Mouse (Mus musculus): Measurements from ENCODE around the gene Taz.

DNA sequence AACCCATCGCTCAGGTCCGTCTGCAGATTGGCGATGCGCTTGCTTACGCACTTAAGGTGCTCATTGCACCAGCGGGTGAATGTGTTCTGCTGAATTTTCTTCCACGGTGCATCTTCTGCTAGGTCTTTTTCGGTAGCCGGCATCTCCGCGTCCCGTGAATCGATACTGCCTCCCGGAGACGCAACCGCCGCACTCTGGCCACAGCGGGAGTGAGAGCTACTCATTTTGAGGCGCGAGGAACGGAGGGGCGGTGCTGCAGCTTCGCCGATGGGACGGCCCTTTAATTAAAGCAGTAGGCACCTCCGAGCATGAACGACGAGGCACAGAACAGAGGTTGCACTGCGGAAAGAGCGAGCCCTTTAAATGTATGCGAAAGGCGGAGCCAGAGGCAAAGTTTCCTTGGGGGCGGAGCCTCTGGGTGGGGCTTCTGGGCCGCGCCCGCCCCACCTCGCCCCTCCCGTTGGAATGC lies 35.5 kb upstream of the Taz start:
- no peak for TF ChIP-seq GATA1 (IDR thresholded peaks at IDR 0.05; ENCODE audit: borderline replicate concordance, low read length)
- TF ChIP-seq FLI1 (IDR thresholded peaks at IDR 0.05; ENCODE audit: low read length), result no peak

Measured in megakaryocyte, embryonic 14.5 days (primary cell).